Mouse (Mus musculus): ENCODE measurements at regions not wholly inside any gene's neighbourhood (a gene's known extent, or its start where the extent isn't known, plus 50 kb on each side); places are given as distances from the start of the nearest gene placed in this dataset.

DNA sequence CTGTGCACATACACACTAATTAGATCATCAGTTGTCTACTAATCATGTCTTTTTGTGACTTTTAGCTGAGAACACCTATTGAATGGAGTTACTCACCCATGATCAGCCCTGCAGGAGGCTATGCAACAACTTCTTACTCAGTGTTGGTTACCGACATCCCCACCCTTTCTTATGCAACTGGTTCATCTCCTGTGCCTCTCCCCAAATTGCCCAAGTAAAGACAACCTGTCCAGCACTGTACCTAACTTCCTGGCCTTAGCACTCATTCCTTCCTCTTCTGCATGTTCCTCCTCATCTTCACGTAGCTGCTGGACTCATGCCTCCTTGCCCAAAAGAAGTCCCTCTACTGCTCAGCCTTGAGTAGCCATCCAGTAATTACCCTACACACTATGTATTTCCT, 76.2 kb upstream of the Klf7 start:
- TF ChIP-seq CTCF (IDR thresholded peaks at IDR 0.05; ENCODE audit: extremely low read depth, insufficient read depth, insufficient read length, insufficient replicate concordance) (no peak), POLR2A (IDR thresholded peaks at IDR 0.05; ENCODE audit: low read depth, low read length) (no peak)

Measured in spleen, adult 2 months (tissue).